Mouse (Mus musculus) spleen, postnatal 10 days (tissue): Measurements from ENCODE around the gene Gm10719.
"Not testable (repeated sequence)": the region's sequence is repeated elsewhere in the genome, so short reads cannot be mapped to it uniquely, and the experiment has no call there.

Experiments used
- DNase-seq, 2 experiments: peaks; one replicate each; pipeline ENCODE4 v3.0.0; 2021 to 2022; ENCODE audit warnings: low spot score in 2 of 2

The Gm10719 gene

GRCm38 (mm10) chr9:3025653-3026052 lies 8.4 kb downstream of the Gm10719 start:
- DNase-seq: peak; percentile 76 to 95

GRCm38 (mm10) chr9:3026136-3026535 lies 8.9 kb downstream of the Gm10719 start:
- DNase-seq: peak in 1 of 2 experiments; percentile 56

DNA sequence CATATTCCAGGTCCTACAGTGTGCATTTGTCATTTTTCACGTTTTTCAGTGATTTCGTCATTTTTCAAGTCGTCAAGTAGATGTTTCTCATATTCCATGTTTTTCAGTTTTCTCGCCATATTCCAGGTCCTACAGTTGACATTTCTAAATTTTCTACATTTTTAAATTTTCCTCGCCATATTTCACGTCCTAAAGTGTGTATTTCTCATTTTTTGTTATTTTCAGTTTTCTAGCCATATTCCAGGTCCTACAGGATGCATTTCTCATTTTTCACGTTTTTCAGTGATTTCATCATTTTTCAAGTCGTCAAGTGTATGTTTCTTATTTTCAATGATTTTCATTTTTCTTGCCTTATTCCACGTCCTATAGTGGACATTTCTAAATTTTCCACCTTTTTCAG lies 9.5 kb downstream of the Gm10719 start:
- peak in 1 of 2 experiments; percentile 57 for DNase-seq

GRCm38 (mm10) chr9:3027200-3027599 lies 10.0 kb downstream of the Gm10719 start:
- DNase-seq: peak in 1 of 2 experiments; percentile 21

DNA sequence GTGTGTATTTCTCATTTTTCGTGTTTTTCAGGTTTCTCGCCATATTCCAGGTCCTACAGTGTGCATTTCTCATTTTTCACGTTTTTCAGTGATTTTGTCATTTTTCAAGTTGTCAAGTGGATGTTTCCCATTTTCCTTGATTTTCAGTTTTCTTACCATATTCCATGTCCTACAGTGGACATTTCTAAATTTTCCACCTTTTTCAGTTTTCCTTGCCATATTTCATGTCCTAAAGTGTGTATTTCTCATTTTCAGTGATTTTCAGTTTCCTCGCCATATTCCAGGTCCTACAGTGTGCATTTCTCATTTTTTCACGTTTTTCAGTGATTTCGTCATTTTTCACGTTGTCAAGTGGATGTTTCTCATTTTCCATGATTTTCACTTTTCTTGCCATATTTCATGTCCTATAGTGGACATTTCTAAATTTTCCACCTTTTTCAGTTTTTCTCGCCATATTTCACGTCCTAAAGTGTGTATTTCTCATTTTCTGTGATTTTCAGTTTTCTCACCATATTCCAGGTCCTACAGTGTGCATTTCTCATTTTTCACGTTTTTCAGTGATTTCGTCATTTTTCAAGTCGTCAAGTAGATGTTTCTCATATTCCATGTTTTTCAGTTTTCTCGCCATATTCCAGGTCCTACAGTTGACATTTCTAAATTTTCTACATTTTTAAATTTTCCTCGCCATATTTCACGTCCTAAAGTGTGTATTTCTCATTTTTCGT lies 12.2 kb downstream of the Gm10719 start:
- peak; percentile 40 to 63 for DNase-seq

GRCm38 (mm10) chr9:3030677-3031318 lies 13.6 kb downstream of the Gm10719 start:
- peak in 1 of 2 experiments; percentile 65 for DNase-seq

- not testable (repeated sequence) for DNase-seq
Observed at GRCm38 (mm10) chr9:3034299-3034698, 17.1 kb downstream of the Gm10719 start, which contains the start of gene Gm17535. Gene Gm17535 (plus strand): TSS chr9:3034599.

- DNase-seq: not testable (repeated sequence)
Observed at GRCm38 (mm10) chr9:3036577-3036976, 19.4 kb downstream of the Gm10719 start, which contains the start of gene Gm10715. Gene Gm10715 (plus strand): TSS chr9:3036877.

- DNase-seq: not testable (repeated sequence)
Observed at GRCm38 (mm10) chr9:3038161-3038560, 21.0 kb downstream of the Gm10719 start.
